Mouse (Mus musculus): ENCODE data around the gene Ccm2.

DNA sequence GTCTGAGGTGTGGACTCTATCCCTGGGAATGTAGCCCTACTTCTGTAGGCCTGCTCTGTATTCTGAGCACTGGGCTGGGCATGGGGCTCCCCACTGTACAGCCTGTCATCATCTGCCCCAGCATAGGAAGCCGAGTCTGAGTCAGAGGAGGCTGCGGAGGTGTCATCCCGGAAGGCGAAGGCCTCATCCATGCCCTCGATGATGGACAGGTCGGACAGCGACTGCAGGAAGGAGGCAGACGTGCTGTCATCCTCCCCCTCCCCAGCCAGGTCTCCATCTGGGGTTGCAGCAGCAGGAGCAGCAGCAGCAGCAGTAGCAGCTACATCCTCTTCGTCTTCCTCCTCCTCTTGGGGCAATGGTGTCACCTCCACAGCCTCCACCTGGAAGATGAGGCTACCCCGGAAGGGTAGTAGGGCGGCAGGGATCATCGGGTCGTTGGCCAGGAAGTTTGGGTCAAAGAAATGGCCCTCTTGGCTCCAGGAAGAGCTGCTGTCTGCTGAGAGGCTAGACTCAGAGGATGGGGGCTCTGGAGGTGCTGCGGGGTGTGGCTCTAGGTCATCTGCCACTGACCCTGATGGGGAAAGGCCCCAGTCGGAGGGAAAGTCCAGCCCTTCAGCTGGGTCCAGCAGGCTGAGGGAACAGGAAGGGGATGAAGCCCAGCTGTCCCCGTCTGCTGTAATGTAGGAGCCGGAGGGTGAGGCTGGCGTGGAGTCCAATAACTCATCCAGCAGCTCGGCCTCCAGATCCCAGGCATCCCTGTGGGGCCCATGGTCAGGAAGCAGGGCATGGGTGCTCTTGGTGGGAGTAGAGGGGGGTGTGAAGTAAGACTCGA is 55.2 kb downstream of the Ccm2 start:
- TF ChIP-seq CTCF (IDR thresholded peaks at IDR 0.05; ENCODE audit: control insufficient read depth, insufficient read depth, low read length) (no peak), POLR2A (IDR thresholded peaks at IDR 0.05; ENCODE audit: borderline replicate concordance, control insufficient read depth, low read depth, low read length) (no peak)
